Mouse (Mus musculus): ENCODE measurements around the gene Tfpt.

DNA sequence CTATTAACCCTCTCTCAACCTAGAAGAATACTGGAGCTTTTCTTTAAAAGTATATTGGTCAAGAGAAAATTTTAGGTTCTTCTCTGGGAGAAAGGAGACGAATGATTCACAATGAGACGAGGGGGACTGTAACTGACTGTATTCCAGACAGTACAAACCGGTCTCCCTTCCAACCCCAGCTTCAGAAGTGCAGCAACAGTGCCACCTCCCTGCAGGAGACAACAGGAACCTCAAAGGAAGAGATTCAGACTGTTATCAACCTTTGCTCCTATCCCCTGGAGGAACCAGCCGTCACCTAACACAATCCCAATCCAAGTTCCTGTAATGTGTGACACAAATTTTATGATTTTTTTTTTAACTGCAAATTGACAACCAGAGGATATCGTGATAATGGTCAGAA, 55.5 kb downstream of the Tfpt start:
- TF ChIP-seq TAL1 (IDR thresholded peaks at IDR 0.05; ENCODE audit: low read length) = no peak
- no peak for TF ChIP-seq GATA1 (IDR thresholded peaks at IDR 0.05; ENCODE audit: low read length)
